Mouse (Mus musculus) hindlimb bud, embryonic 11.5 days (tissue): Measurements from ENCODE around the gene Grin2a.

Experiments
- DNase-seq: peaks from one replicate; pipeline ENCODE4 v3.0.0-alpha.2; 2012; ENCODE audit warnings: low read depth, low spot score; ENCODE audit errors: extremely low spot score

Gene Grin2a

DNA sequence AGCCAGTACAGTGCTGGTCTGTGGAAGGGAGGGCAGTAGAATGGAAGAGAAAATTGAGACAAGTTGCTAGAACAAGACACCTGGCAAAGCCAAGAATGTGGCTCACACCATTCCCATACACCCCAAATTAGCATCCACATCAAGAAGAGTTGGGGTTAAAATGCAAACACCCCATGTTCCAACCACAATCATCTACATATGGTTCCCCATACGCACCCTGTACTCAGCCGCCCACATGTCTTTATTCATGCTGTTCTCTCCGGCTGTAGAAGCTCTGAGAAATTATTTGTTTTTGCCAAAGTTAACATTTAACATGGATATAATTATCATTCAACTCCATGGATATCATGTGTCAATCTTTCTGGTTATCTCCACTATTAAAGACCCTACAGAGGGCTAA is 22.7 kb downstream of the Grin2a start:
- no peak for DNase-seq

DNA sequence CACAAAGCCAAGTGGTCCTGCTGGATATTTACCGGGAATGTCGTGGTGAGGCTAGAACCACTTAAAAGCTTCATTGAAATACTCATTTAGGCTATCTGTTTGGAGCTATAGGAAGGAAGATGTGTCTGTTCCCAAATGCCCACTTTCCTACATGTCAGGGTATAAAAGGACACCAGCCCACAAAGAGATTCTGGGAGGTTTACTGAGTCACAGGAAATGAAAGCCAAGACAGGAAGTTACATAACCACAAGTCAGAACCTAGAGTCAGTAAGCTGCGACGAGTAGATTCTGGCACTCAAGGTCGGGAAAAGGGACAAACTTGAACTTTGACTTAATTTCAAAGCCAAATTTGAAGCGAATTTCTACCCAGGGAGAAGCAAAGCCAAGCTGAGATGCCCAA is 30.9 kb downstream of the Grin2a start:
- no peak for DNase-seq

DNA sequence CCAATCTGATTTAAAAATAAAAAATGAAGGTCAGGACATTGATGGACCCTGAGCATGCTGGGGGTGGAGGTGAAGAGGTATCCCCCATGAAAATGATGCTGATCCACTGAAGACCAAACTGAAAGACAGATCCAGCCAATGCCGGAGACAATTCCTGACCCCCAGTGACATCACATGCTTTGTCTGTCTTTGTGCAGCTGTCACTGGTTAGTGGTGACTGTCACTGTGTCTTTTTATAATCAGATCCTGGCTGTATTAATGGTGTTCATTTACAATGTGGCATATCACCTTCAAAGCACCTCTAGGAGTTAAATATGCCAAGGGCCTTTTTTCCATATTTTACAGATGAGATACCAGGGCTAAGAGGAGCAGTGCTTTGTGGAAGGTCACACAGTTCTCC is 32.9 kb downstream of the Grin2a start:
- no peak for DNase-seq

DNA sequence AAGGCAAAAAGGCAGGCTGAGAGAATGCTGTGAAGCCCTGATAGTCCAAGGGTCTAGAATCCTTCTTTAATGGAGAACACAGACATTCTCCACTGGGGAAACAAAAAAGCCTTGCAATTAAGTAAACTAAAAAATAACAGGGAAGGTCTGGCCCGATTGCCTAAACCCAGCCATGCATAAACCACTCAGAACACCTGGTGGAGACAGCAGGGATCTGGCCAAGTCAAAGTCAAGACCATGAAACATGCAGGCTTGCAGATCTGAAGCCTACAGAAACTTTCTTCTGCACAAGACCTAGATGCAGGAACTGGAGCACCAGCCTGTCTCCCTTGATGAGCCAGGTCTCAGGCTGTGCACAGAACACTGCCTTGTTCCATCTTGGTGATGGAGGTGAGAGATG is 36.0 kb downstream of the Grin2a start:
- no peak for DNase-seq

DNA sequence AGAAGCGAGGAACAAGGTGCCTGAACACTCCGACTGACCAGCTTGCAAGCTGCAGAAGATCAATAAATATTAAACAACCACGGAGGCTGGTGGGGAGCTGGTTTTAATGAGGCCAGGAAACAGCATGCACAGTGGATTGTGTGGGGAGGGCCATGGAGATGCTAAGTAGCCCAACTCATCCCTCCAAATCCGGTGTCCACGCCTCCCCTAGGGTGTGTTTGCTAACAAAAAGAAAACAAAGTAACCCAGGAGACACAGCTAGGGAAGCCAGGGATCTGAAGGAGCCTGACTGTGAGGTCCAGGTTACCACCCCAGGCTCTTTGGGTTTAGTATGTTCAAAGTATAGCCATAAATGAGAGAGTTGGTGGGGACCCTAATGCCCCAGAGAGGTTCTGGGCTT is 41.1 kb downstream of the Grin2a start:
- DNase-seq: no peak

DNA sequence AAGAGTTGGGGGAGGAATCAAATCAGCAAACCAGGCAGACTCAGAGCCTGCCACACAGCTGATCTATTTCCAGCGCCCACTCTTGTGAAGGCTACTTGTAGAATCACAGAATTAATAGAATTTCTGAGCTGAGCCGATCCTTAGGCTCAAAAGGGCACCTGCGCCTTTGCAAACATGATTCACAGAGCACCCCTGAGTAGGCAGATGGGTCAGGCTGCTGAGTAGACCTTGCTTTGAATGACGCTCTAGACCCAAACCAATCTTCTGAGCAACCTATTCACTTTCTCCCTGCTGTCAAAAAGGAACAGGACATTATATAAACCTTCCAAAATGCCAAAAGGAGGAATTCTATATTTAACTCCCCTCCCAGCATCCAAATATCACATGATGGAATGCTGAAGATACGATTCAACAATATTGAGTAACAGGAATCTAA is 41.9 kb downstream of the Grin2a start:
- DNase-seq: no peak

DNA sequence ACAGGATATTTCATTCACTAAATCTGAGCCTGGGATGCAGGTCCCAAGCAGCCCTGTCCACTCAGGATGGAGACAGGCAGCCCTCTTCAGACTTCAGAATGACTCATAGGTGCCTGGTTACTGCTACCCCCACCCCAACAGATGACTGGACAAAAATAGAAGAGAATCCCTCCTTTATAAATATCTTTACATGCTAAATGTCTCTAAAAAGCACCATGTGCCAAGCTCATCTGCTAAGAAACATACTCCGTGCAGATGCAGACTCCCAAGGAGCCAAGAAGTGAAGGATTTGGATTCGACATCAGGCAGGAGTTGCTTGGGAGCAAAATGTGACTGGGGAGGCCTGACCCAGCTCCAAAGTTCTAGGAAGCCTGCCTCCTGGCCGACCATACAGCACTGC is 46.1 kb downstream of the Grin2a start:
- no peak for DNase-seq

DNA sequence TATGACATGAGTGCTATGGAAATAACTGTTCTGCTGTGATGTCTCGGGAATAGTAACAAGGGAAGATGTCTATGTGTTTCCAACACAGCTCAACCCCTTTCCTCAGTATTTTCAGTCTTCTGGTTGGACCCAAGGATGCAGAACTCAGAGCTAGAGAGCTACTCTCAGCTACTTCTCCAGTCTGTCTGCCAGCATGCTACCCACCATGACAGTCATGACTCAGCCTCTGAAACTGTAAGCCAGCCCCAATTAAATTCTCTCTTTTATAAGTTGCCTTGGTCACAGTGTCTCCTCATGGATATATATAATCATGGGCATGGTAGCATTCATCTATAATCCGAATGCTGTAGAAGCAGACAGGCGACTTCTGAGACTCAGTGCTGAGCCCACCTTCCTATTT is 47.9 kb downstream of the Grin2a start:
- DNase-seq: no peak

DNA sequence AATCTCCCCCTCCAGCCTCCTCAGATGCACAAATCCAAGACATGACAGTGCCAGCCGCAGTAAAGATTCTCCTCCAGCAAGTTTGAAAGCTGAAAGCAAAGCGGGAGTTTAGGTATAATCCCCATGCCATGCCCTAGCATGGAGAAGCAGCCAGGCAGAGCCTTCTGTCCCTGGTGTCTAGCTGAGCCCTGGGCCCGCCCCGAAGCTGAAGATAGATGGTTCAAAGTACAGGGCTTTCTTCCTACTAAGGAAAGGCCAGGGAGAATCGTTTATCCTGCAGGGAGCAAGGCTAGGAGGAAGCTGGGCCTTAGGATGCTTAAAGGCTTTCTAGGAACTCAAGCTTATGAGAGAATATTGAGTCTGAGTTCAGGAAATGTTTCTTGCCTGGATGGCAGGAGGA is 50.5 kb downstream of the Grin2a start:
- DNase-seq: no peak

DNA sequence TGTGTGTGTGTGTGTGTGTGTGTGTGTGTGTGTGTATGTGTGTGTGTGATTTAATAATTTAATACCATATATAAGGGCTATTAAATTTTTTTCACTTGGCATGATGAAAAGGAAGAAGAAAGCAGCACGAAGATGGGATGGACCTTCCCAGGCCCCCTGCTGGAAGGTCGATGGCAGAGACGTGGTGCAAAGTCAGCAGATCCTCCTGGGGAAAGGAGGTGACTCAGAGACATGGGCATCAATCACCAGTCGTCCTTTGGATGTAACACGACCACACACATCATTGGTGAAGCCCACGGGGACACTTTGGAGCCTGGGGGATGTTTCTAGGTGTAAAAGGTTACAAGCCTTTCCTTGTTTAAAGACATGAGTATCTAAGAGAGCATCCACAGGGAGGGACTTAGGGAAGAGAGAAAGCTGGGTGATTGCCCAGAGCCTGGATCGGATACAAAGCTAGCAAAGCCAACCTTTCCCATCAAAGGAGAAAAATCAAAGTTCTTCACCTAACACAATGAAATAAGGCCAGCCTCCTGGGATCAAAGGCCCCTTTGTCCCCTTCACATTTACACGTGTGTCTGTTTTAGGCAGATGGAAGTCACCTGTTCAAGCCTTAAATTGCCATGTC is 53.9 kb downstream of the Grin2a start:
- no peak for DNase-seq

DNA sequence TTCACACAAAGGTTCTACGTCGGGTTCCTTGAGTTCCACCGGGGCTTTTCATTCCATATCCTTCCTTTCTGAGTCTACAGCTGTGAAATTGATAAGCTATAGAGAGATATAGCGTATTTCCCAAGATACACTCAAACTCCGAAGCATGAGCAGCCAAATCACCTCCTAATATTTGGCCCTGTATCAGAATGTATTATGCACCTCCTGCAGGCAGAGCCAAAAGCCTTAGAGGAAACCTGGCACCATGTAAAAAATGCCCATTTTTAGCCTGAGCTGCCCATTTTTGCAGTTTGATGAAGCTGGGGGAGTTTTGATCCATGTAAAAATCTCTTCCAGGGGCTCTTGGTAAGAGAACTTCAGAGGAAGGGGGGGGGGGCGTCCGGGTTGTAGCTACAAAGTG is 54.6 kb downstream of the Grin2a start:
- DNase-seq: no peak

DNA sequence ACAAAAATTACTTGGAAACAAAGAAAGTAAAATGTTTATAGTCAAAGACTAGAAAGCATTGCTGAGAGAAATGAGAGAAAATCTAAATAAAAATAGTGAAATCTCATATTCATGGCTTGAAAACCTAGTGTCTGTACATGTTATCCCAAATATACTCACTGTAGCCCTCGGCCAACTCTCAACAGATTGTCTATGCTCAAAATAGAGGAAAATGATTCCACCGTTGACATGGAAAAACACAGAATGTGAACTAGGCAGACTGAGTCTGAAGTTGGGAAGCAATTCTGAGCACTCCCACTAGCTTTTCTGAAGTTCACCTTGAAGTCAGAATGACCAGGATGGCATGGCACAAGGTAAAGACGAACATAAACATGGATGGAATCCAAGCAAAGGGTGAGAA is 84.7 kb downstream of the Grin2a start:
- DNase-seq: no peak

DNA sequence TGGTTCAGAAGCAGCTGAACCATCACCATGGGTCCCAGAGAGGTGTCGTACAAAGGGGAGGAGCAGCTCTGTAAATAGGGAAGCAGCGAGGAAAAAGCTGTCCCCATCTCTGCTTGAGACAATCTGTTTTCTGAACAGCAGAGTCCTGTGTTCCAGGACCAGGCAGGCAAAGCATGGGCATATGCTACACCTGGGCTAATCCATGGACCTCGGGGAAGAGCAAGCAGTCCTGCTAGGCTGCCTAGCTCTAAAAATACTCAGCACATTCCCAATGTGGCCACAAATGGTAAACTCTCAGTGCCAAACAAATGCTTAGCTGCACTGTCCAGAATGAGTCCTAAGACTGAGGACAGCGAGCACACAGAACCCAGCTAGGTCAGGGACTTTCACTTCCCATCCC is 86.1 kb downstream of the Grin2a start:
- DNase-seq: no peak

DNA sequence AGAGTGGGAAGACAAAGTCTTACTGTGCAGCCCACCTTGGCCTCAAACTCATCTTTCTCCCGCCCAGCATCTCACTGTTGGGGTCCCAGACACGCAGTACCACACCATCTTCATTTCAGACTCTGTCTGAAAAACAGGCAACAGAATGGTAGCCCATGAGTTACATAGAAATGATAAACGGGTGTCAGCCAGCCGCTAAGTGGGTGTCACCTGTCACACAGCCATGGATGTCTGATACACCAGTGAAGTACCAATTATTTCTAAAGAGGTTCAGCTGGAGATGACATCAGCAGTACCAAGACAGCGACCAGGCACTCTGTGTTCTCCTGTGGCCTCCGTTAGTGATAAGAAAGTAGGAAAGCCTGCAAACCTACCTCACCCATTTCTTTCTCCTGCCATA is 90.9 kb downstream of the Grin2a start:
- DNase-seq: no peak

DNA sequence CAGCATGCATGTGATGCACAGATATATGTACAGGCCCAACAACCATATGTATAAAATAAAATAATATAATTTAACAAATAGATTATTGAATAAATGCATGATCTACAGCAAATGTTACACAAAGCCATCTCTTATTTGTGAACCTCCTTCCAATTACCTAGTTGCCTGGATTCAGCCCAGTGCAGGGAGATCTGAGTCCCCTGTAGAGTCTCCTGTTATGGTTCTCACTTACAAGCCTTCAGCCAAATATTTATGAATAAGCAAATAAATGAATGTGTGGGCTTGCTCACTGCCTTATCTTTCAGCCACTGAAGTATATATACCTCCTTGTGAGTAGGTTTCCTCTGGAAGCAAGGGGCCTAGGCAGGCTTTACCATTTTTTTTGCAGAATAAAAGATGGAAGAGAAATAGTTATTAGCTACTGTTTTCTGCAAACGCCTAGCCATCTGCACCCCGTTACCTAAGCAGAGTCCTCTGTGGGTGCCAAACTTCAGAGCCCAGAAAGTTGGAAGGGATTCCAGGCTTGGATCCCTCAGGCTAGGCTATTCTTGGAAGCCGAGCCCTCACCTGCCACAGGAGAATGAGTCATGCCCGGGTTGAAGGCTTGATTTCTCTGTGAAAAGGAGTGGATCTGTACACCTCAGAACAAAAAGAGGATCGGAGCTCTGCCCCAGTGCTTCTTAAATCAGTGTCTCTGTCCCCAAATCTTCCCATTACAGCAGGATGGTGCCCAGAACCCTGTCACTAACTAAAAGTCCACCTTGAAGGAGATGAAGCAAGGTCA is 92.5 kb downstream of the Grin2a start:
- DNase-seq: no peak

DNA sequence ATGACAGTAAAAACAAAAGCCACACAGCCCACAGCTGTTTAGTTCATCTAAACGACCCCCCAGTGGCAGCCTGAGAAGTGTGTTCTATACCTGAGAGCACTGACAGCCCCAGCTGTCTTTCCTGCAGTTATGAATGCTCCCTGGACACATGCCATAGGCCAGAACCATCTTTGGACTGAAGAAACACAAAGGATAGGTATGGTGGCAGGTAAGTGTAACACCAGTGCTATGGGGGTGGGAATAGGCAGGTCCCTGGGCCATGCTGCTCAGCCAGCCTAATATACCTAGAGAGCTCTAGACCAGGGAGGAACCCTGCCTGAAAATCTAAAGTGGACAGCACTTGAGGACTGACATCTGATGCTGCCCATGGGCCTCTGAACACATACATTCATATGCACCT is 93.9 kb downstream of the Grin2a start:
- no peak for DNase-seq

DNA sequence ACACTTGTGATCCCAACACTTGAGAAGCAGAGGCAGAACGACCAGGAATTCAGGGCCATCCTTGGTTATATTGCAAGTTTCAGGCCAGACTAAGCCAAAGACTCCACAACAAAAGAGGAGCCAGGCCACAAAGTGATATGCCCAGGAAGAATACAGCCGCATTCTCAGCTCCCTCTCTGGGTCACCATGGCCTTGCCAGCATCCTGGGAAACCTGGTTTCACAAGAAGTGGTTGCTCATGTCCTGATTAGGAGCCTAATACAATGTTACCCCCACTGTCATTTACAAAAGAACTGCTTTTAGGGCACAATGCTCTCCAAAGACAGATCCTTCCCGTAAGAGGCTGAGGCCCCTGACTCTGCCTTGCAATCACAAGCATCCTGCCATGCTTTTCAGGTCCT is 94.4 kb downstream of the Grin2a start:
- no peak for DNase-seq

DNA sequence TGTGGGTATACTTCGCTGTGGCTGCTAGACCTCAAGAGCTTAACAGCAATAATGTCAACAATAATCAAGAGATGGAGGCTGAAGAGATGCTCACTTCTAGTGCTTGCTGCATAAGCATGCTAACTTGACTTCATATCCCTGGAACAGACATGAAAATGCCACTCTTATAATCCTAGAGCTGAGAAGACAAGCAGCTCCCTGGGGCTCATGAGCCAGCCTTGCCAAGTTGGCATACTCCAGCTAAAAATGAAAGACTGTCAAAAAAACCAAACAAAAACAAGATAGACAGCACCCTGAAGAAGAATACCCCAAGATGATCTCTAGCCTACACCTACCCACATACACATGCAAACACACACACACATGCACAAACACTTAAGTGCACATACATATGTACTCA is 95.2 kb downstream of the Grin2a start:
- no peak for DNase-seq

DNA sequence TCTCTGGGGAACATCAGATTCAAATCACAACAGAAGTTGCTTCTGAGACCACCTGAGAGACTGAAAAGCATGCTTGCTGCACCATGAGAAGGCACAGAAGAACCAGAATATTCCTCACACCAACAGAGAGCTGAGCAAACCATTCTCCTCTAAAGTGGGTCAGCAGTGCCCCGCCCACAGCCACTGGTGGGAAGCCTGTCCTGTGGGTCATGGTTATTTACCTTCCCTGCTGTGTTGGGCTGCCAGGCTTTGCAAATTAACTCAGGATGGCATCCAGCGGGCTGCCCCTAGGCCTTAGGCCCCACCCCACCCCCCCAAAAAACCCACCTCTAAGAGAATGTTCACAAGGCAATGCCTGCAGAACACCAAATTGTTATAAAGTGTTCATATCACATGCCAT is 96.2 kb downstream of the Grin2a start:
- DNase-seq: no peak

DNA sequence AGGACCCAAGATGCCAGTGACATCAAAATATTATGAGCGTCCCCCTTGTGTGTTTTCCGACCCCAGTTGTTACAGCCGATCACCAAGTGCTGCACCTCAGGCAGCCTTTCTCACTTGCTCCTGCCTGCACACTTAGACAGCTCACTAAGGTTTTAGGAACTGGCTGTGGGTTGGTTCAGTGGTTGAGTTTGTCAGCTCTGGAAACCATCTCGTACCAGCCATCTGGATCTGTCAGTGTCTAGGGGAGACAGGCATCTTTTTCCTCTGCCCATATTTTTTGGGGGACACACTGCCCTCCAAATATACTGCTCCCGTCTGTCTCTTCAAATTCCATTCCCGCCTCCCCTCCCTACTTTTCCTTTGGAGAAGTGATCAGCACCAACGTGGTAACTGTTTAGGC is 99.8 kb downstream of the Grin2a start:
- no peak for DNase-seq

DNA sequence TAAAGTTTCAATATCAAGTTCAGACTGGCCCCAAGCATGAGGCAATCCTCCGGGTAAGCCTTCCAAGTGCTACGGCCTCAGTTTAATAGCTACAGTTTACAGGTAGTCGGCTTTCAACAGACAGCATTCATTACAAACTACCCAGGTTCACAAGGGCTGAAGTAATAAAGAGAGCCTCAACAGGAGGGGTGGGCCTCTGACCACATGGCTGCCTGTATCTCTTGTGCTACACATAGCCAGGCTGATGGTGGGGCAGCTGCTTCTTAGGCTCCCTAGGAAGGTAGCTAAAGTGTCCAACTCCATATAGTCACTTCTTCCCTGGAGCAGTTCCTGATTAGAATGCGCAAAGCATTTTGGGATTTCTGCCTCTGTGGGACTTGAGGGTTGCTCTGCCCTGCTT is 109.2 kb downstream of the Grin2a start:
- DNase-seq: no peak

DNA sequence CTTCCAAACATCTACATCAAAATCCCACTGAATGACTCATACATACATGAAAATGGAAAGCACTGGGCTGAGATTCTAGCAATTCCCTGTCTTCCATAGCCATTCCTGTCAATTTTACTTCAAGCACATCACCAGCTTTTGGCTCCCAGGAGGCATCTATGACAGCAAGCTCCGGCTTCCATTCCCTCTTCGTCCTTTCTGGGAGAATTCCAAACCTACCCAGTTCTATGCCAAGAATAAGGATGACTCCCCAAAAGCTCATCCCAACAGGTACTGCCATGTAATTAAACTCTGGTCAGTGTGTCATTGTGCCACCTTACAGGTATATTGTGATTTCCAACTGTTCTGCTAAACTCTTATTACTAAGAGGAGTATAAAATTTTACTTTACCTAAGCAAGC is 111.2 kb downstream of the Grin2a start:
- DNase-seq: no peak

DNA sequence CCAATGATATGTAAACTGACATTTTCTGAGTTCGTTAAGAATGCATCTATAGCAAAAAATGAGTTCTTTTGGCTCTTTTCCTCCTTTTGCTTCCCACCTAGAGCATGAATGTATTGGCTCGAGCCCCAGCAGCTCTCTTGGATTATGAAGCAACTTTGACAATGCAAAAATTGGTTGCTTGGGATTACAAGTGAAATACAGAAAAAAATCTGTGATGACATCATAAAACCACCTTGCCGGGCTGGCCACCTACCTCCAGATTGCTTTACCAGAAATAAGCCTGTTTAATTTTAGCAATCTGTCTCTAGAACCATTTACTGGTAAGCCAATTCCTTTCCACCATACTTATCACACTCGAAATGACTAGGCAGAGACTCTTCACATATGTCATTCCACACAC is 112.9 kb downstream of the Grin2a start:
- DNase-seq: no peak
